Mouse (Mus musculus) MEL (cell line): Measurements from ENCODE around the gene Acox3. TPM values are rescaled to one million over a fixed set of nuclear protein-coding genes. Genes with fewer than 3 reads are reported as not detected.

Experiments used
- DNase-seq: peaks from one replicate; pipeline ENCODE4 v3.0.0; 2011; ENCODE audit warnings: low read depth, low spot score
- H3K27ac ChIP-seq: 2 replicates; pipeline ENCODE4 v1.5.1; 2012; ENCODE audit warnings: low read depth, mild to moderate bottlenecking, control low read depth, low read length, moderate library complexity; ENCODE audit not compliant: control insufficient read depth
- H3K27me3 ChIP-seq, 2 experiments: fragments of 150-350 bp in 1 of 2; sonication (generic) in 1 of 2; 2 replicates each; pipeline ENCODE4 v1.6.1; 2012; ENCODE audit warnings: low read length in 2 of 2, mild to moderate bottlenecking in 2 of 2, improper control_type of control experiment in 1 of 2, moderate library complexity in 1 of 2; ENCODE audit not compliant: insufficient read depth in 2 of 2, control insufficient read depth in 1 of 2
- H3K36me3 ChIP-seq, 2 experiments: 2 replicates each; pipeline ENCODE4 v1.6.1; 2012 to 2014; ENCODE audit warnings: low read length in 2 of 2, improper control_type of control experiment in 1 of 2, inconsistent platforms in 1 of 2, mild to moderate bottlenecking in 1 of 2; ENCODE audit not compliant: insufficient read depth in 2 of 2, control insufficient read depth in 1 of 2
- H3K4me1 ChIP-seq, 2 experiments: fragments of 150-350 bp in 1 of 2; sonication (generic) in 1 of 2; 2 replicates each; pipeline ENCODE4 v1.6.1; 2012; ENCODE audit warnings: low read length in 2 of 2, improper control_type of control experiment in 1 of 2, mild to moderate bottlenecking in 1 of 2; ENCODE audit not compliant: insufficient read depth in 2 of 2, control insufficient read depth in 1 of 2
- H3K4me3 ChIP-seq, 2 experiments: fragments of 150-350 bp in 1 of 2; sonication (generic) in 1 of 2; 2 replicates each; pipeline ENCODE4 v1.5.1; 2012; ENCODE audit warnings: low read depth in 2 of 2, low read length in 2 of 2, mild to moderate bottlenecking in 2 of 2, moderate library complexity in 2 of 2, control low read depth in 1 of 2, improper control_type of control experiment in 1 of 2; ENCODE audit not compliant: control insufficient read depth in 1 of 2, insufficient read depth in 1 of 2
- H3K79me2 ChIP-seq: 2 replicates; pipeline ENCODE4 v1.6.1; 2012; ENCODE audit warnings: mild to moderate bottlenecking, low read length, moderate library complexity; ENCODE audit not compliant: control insufficient read depth, poor library complexity, insufficient read depth
- H3K9ac ChIP-seq: 2 replicates; pipeline ENCODE4 v1.6.1; 2012; ENCODE audit warnings: low read depth, mild to moderate bottlenecking, control low read depth, low read length, moderate library complexity; ENCODE audit not compliant: control insufficient read depth, poor library complexity, severe bottlenecking
- H3K9me3 ChIP-seq: fragments of 150-350 bp; sonication (generic); replicated peaks from 2 replicates; pipeline ENCODE4 v1.6.1; 2012; ENCODE audit warnings: mild to moderate bottlenecking, low read length, improper control_type of control experiment, moderate library complexity; ENCODE audit not compliant: insufficient read depth
- BHLHE40 ChIP-seq: IDR thresholded peaks from 2 replicates; pipeline ENCODE4 v1.6.1; 2012; ENCODE audit warnings: low read depth, mild to moderate bottlenecking, inconsistent platforms, low read length, improper control_type of control experiment, borderline replicate concordance
- CTCF ChIP-seq, 3 experiments: IDR thresholded peaks in 2 of 3; conservative IDR thresholded peaks in 1 of 3; 2 replicates each; pipeline ENCODE4 v1.5.1; 2011 to 2012; ENCODE audit warnings: low read length in 3 of 3, low read depth in 2 of 3, mild to moderate bottlenecking in 2 of 3, improper control_type of control experiment in 1 of 3, inconsistent platforms in 1 of 3, mixed read lengths in 1 of 3, moderate library complexity in 1 of 3; ENCODE audit not compliant: control insufficient read depth in 1 of 3, insufficient read depth in 1 of 3, poor library complexity in 1 of 3, severe bottlenecking in 1 of 3
- ETS1 ChIP-seq: IDR thresholded peaks from 2 replicates; pipeline ENCODE4 v1.6.1; 2012; ENCODE audit warnings: low read depth, mild to moderate bottlenecking, inconsistent platforms, low read length, improper control_type of control experiment, moderate library complexity
- GATA1 ChIP-seq: IDR thresholded peaks from 2 replicates; pipeline ENCODE4 v1.6.1; 2011; ENCODE audit warnings: low read depth, low read length, improper control_type of control experiment
- HCFC1 ChIP-seq: IDR thresholded peaks from 2 replicates; pipeline ENCODE4 v1.6.1; 2012; ENCODE audit warnings: low read depth, mild to moderate bottlenecking, inconsistent platforms, low read length, improper control_type of control experiment, moderate library complexity
- JUND ChIP-seq: IDR thresholded peaks from 2 replicates; pipeline ENCODE4 v1.6.1; 2011; ENCODE audit warnings: low read depth, mild to moderate bottlenecking, improper control_type of control experiment, low read length
- MXI1 ChIP-seq: IDR thresholded peaks from 2 replicates; pipeline ENCODE4 v1.6.1; 2011; ENCODE audit warnings: mild to moderate bottlenecking, low read depth, low read length, improper control_type of control experiment
- MYB ChIP-seq: IDR thresholded peaks from 2 replicates; pipeline ENCODE4 v1.6.1; 2011; ENCODE audit warnings: mild to moderate bottlenecking, low read depth, low read length, improper control_type of control experiment
- MYC ChIP-seq: IDR thresholded peaks from 2 replicates; pipeline ENCODE4 v1.6.1; 2011; ENCODE audit warnings: low read depth, mild to moderate bottlenecking, low read length, improper control_type of control experiment, moderate library complexity
- NELFE ChIP-seq: IDR thresholded peaks from 2 replicates; pipeline ENCODE4 v1.6.1; 2011; ENCODE audit warnings: low read depth, low read length, improper control_type of control experiment
- NRF1 ChIP-seq: IDR thresholded peaks from 2 replicates; pipeline ENCODE4 v1.6.1; 2014; ENCODE audit warnings: low read depth, mild to moderate bottlenecking, inconsistent platforms, low read length, improper control_type of control experiment, moderate library complexity; ENCODE audit not compliant: poor library complexity, insufficient read depth, severe bottlenecking
- POLR2AphosphoS2 ChIP-seq: IDR thresholded peaks from 2 replicates; pipeline ENCODE4 v1.6.1; 2011; ENCODE audit warnings: low read length, improper control_type of control experiment
- SIN3A ChIP-seq: IDR thresholded peaks from 2 replicates; pipeline ENCODE4 v1.6.1; 2012; ENCODE audit warnings: low read length, improper control_type of control experiment, inconsistent platforms
- SMC3 ChIP-seq: IDR thresholded peaks from 2 replicates; pipeline ENCODE4 v1.6.1; 2011; ENCODE audit warnings: low read depth, low read length, improper control_type of control experiment
- TBP ChIP-seq: IDR thresholded peaks from 2 replicates; pipeline ENCODE4 v1.8.0; 2011; ENCODE audit warnings: low read depth, low read length, improper control_type of control experiment
- TCF12 ChIP-seq: IDR thresholded peaks from 2 replicates; pipeline ENCODE4 v1.6.1; 2014; ENCODE audit warnings: low read depth, mild to moderate bottlenecking, inconsistent platforms, low read length, improper control_type of control experiment, moderate library complexity
- USF2 ChIP-seq, 2 experiments: IDR thresholded peaks; 2 replicates each; pipeline ENCODE4 v1.6.1; 2011 to 2012; ENCODE audit warnings: improper control_type of control experiment in 2 of 2, low read length in 2 of 2, borderline replicate concordance in 1 of 2, inconsistent platforms in 1 of 2, low read depth in 1 of 2, mild to moderate bottlenecking in 1 of 2; ENCODE audit not compliant: insufficient read depth in 1 of 2
- ZNF384 ChIP-seq: IDR thresholded peaks from 2 replicates; pipeline ENCODE4 v1.6.1; 2012; ENCODE audit warnings: low read depth, mild to moderate bottlenecking, inconsistent platforms, low read length, improper control_type of control experiment
- polyA plus RNA-seq, 2 experiments: library from polyadenylated mRNA; stranded (reverse) in 1 of 2; unstranded in 1 of 2; fragments of >175 nt in 1 of 2; fragments of >200 nt in 1 of 2; gene quantifications; 2 replicates each; pipeline versions ENCODE4 v1.2.1 to v1.2.4; 2012; ENCODE audit warnings: low replicate concordance in 2 of 2, low read depth in 1 of 2; ENCODE audit not compliant: insufficient read length in 2 of 2, insufficient read depth in 1 of 2, missing spikeins in 1 of 2
- total RNA-seq: library from RNA; depleted of rRNA; stranded (reverse); fragments of 300-350 nt; gene quantifications from 2 replicates; pipeline ENCODE4 v1.2.3, GENCODE M21; 2012

Acox3 gene
- total and polyA plus RNA-seq, 3 experiments, result 6.5 to 11.4 TPM; not detected in 1

- Histone ChIP-seq H3K9me3 (no peaks in the 10 kb centered on the region), H3K4me1 (no peaks in the 10 kb centered on the region), H3K4me3 (no peak overlapping the region), H3K27me3 (no peaks in the 10 kb centered on the region), H3K79me2 (no peaks in the 10 kb centered on the region), H3K9ac (no peak overlapping the region), H3K36me3 (no peaks in the 10 kb centered on the region), H3K27ac (no peak overlapping the region)
- TF ChIP-seq BHLHE40 (no peak), NRF1 (no peak), NELFE (no peak), GATA1 (no peak), TCF12 (no peak)
- no peak for DNase-seq
These were observed 42.3 kb upstream of the Acox3 start for GRCm38 (mm10) chr5:35540555-35540954.

DNA sequence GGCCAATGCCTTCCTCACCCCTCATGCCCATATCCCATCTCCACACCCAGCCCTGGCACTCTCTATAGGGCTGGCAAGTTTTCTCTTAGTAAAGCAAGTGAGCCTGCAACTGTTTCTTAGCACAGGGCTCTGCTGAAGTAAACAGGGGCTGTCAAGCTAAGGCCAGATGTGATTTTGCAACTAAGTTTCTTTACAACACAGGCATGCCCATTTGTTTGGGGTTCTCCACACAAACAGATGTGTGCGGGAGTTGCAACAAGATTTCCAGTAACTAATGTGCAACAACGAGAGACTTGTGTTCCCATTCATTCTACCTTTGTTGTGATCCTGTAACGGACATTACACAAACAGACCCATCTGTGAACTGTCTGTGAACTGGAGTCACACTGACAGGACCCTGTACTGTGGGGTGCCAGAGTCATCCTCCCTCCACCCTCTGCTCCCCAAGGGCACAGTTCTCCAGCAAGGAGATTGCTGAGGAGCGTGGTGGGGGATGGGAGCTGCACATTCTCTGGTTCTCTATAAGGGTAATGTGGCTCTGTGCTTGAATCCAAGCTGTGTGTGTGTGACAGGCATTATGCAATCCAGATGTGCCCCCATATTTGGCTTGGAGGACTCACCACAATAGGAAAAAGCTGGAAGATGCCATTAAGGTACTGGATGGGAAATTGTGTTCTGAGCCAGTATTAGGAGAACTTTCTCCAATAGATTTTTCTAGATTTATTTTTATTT, 41.6 kb upstream of the Acox3 start:
- no peak overlapping the region for H3K4me3 ChIP-seq
- no peak for DNase-seq
- H3K79me2 ChIP-seq, result no peaks in the 10 kb centered on the region
- no peaks in the 10 kb centered on the region for H3K9me3 ChIP-seq
- no peaks in the 10 kb centered on the region for H3K4me1 ChIP-seq
- no peak for TF ChIP-seq ETS1
- TF ChIP-seq, all 39 proteins: peak for 0
- Histone ChIP-seq H3K9ac (no peak overlapping the region), H3K27me3 (no peaks in the 10 kb centered on the region), H3K36me3 (no peaks in the 10 kb centered on the region), H3K27ac (no peak overlapping the region)

DNA sequence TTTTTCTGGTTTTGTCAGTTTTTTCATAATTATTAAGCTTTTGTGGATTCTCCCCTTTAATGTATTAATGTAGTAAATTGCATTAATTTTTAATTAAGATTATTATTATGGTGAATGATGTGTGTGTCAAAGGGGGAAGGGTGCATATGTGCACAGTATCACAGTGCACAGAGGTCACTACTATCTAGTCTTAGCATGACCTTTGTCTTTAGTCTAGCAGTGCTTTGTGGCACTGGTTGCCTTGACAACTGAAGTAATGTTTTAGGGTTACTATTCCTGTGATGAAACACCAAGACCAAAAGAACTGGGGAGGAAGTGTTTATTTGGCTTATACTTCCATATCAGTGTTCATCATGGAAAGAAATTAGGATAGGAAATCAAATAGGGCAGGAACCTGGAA, 36.7 kb upstream of the Acox3 start:
- Histone ChIP-seq H3K4me3 (no peak overlapping the region), H3K9ac (no peak overlapping the region)
- DNase-seq, result no peak
- TF ChIP-seq SIN3A (no peak), MYC (no peak), MXI1 (no peak), JUND (no peak), SMC3 (no peak), MYB (no peak), TBP (no peak), CTCF (IDR thresholded peaks at IDR 0.05 in 2 of 3, conservative IDR thresholded peaks at IDR 0.05 in 1 of 3; ENCODE audit: control insufficient read depth in 1 of 3, insufficient read depth in 1 of 3, low read depth in 2 of 3, low read length in 3 of 3, poor library complexity in 1 of 3, severe bottlenecking in 1 of 3) (no peak), USF2 (IDR thresholded peaks at IDR 0.05; ENCODE audit: borderline replicate concordance in 1 of 2, insufficient read depth in 1 of 2, low read depth in 1 of 2, low read length in 2 of 2) (no peak), HCFC1 (no peak), POLR2AphosphoS2 (no peak), ZNF384 (no peak)
- TF ChIP-seq, all 39 proteins: peak for 0
- H3K9me3 ChIP-seq, result no peaks in the 10 kb centered on the region
- no peaks in the 10 kb centered on the region for H3K79me2 ChIP-seq
- no peaks in the 10 kb centered on the region for H3K4me1 ChIP-seq
- H3K36me3 ChIP-seq, result no peaks in the 10 kb centered on the region
- no peaks in the 10 kb centered on the region for H3K27me3 ChIP-seq
- no peak overlapping the region for H3K27ac ChIP-seq
